Mouse (Mus musculus) 3134 (cell line): ENCODE data around the gene Pgd.
A peak's percentile ranks its signal among the peaks of the same experiment; 100 is the strongest.
"Not testable (repeated sequence)": the region's sequence is repeated elsewhere in the genome, so short reads cannot be mapped to it uniquely, and the experiment has no call there.

Experiments
- DNase-seq: peaks from one replicate; pipeline ENCODE4 v3.0.0-alpha.2; 2011; ENCODE audit warnings: low spot score; ENCODE audit not compliant: insufficient read length; ENCODE audit errors: extremely low read depth

The Pgd gene

DNA sequence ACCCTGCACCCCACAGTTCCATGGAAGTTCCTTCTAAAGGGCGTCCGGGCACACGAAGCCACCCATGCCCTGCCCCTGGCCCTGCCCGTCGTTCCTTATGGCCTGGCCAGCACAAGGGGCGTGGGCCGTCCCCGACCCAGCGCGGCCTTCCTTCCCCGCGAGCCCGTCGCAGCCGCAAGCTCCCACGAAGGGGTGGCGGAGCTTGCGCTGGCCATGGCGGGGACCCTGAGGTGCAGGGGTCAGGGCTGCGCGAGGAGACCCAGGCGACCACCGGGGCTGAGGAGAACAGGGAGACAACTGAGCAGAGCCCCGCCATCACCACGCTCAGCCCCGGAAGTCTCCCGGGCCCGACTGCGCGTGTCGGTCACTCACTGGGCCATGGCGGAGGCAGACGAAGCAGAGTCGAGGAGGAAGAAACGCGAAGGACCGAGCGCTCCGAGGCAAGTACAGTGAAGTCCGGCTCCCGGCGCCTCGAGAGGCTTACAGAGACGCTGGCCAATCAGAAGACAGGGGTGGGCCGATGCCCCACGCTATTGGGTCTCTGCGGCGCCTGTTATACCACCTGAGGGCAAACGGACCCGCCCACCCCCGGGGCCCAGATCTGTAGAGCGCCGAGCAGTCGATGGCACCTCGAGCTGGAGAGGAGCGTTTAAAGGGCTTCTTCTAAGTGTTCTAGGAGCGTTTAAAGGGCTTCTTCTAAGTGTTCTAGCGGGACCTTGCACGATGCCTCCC is at the start of gene Pgd:
TSS of gene Pgd (minus strand) at position 557 of the 732 bp plus-strand sequence.
- DNase-seq, result peak; percentile 96

DNA sequence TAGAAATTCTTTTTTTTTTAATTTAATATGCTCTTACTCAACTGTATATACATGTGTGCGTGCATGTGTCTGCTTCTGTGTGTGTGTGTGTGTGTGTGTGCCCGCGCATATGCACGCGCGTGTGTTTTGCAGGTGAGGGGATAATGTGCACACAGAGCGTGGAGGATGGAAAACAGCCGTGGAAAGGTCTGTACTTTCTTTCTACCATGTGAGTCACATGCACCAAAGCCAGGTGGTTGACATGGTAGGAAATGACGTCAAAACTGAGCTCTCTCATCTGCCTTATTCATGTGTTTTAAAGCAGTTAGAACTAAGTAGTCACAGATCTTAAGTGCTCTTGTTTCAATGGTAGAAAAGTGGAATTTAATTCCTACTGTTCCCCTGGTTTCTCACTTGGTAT is 49.4 kb upstream of the Pgd start:
- no peak for DNase-seq

DNA sequence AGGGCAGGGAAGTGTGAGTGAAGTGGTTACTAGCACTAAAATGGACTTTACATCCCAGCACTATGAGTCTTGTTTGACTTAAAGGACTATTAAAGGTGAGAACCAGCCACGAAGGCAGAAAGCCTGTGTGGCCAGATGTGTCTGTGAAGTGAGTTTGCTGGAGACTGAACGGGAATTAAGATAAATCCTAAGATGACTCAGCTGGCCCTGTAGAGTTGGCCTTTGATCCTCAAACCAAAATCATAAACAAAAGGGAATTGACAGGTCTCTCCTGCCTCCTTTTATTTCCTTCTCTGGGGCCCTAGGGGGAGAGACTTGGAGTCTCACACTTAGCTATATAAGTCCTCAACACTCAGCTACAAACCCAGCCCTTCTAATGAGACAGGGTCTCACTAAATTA is 48.8 kb upstream of the Pgd start:
- DNase-seq, result no peak

DNA sequence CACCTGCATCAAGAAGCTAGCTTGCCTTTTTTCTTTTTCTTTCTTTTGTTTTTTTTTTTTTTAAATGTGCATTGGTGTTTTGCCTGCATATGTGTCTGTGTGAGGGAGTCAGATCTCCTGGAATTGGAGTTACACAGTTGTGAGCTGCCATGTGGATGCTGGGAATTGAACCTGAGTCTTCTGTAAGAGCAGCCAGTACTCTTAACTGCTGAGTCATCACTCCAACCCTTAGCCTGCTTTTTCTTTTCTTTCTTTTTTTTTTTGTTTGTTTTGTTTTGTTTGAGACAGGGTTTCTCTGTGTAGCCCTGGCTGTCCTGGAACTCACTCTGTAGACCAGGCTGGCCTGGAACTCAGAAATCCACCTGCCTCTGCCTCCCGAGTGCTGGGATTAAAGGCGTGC is 47.9 kb upstream of the Pgd start:
- not testable (repeated sequence) for DNase-seq

DNA sequence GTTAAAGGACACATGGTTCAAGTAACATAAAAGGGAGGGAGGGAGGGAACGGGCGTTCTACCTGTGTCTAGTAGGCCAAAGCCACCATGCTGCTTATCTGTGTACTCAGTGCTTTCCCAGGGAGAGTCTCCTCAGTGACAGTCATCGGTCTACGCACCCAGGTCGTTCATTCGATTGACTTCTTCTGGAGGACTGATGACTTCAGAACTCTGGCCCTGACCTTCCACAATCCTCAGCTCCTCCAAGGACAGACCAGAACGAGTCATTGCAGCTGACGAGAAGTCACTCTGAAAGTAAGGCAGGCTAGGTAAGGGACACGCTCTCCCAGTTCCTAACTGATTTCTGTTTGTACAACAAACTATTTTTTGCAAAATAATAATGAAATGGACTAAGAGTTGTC is 46.9 kb upstream of the Pgd start:
- DNase-seq, result no peak

DNA sequence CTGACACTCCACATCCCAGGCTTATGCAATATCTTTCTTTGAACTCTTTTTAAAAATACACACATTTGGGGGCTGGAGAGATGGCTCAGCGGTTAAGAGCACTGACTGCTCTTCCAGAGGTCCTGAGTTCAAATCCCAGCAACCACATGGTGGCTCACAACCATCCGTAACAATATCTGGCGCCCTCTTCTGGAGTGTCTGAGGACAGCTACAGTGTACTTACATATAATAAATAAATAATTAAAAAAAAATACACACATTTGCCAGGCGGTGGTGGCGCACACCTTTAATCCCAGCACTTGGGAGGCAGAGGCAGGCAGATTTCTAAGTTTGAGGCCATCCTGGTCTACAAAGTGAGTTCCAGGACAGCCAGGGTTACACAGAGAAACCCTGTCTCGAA is 44.9 kb upstream of the Pgd start:
- not testable (repeated sequence) for DNase-seq

DNA sequence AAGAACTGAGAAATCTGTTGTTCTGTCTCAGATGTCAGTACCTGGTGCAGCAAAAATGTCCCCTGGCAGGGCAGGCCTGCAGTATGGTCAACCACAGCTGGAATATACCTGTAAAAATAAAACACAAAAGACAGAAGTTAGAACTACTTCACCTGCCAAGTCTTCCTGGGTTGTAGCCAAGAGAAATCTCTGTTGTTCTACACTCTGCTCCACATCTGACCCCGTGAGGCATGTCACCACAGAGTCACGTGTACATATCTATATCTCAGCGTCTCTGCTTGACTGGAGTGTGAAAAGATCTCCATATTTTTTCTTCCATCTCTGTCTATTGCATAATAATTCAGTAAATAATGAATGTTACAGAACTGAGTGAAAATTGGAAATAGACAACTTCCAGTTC is 35.9 kb upstream of the Pgd start:
- no peak for DNase-seq

DNA sequence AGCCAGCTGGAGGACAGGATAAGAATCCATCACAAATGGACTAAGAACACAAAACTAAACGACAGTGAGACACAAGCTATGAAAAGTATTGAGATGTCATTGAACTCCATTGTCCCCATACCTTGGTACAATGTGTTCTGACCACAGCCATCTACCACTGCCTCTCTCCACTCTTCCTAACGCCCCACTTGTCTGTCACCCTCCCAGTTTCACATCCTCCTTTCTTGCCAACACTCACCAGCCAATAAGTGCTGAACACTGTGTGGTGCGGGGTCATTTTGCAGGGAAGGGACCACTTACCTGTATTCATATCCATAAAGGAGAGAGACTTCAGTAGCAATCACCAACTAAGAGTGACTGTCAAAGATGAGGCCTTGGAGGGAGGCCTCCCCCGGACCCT is 34.5 kb upstream of the Pgd start:
- no peak for DNase-seq

DNA sequence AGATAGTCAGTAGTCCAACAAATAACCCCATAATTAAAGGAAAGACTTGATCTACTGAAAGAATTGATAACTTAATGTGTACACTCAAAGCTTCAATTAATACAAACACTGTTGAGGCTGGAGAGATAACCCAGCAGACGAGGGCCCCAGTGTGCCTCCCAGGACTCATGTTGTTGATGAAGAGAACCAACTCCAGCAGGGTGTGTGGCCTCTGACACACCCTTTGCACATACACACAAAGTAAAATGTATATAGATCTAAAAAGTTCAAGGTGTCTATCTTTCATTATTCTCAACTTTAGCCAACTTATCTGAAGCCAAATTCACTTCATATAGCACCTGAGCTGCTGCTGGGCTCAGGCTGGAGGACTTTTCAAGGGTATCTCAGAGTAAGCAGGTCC is 30.6 kb upstream of the Pgd start:
- no peak for DNase-seq

DNA sequence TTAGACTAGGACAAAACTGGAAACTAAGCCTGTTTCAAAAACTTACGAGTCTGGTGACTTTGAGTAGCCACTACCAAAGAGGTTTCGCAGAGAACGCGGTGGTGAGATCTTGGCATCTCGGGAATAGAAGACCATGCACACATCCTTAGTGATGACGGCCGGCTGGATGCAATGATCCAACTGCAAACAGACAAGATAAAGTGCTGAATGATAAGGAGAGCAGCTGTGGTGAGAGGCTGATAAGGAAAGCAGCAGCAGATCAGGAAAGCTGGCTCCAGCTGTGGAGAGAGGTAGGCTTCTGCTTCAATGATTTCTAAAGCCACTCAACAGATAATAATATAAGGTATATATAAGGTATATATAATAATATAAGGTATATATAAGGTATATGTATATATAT is 24.5 kb upstream of the Pgd start:
- DNase-seq, result no peak

DNA sequence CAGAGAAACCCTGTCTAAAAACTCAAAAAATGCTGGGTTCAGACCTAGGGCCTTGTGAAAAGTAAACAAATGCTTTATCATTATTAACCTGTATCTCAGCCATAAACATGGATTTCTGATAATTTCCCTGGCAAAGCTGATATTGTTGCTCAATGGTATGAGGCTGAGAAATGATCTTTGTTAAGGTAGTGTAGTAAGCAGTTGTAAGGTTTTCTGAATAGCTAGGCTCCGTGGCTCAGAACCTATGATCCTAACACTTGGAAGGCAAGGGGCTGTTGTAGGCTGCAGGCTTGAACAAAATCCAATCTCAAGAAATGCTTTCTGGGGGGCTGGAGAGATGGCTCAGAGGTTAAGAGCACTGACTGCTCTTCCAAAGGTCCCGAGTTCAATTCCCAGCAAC is 22.0 kb upstream of the Pgd start:
- no peak for DNase-seq

DNA sequence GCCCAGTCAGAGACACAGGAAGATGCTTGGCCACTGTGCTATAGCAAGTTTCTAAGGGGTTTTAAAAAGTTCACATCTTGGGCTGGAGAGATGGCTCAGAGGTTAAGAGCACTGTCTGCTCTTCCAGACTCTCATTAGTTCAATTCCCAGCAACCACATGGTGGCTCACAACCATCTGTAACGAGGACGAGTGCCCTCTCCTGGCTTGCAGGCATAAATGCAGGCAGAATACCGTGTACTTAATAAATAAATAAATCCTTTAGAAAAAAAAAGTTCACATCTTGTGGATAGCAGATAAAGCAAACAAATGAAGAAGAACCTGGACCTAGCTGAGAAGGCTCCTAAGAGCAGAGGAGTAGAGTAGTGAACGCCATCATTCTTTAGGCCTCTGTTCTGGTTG is 16.2 kb upstream of the Pgd start:
- DNase-seq, result no peak

DNA sequence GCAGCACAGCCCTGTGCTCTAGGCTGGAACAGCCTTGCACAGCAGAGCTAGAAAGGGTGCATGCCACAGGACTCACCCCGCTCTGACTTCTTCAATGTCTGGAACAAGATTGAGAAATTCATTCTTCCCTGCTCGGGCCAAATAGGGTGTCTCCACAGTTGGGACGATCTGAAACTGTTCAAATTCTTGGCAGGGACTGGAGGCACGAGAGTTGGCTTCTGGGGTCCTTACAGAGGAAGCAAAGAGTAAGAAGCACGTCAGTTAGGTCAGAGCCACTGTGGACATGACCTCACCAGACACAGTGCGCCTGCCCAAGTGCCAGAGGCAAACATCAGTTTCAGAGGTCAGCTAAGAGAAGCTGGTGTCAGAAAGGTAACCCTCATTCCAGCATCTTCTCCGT is 15.6 kb upstream of the Pgd start:
- DNase-seq, result no peak

DNA sequence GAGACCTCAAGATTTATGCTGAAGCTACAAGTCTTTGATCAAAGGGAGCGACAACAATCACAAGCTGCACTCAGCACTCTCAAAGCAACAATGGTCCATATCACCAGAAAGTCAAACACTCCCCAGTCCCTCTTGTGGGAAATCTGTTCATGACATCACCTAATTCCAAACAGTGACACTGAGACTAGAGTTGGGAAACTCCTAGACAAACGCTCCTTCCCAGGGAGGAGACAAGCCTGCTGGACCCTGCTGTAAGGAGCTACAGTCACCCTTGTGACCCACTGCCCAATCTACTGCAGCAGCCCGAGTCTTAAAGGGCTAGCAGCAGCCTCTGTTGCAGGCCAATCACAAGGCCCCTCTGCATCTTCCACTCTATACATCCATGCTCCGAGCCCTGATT is 13.0 kb upstream of the Pgd start:
- no peak for DNase-seq

DNA sequence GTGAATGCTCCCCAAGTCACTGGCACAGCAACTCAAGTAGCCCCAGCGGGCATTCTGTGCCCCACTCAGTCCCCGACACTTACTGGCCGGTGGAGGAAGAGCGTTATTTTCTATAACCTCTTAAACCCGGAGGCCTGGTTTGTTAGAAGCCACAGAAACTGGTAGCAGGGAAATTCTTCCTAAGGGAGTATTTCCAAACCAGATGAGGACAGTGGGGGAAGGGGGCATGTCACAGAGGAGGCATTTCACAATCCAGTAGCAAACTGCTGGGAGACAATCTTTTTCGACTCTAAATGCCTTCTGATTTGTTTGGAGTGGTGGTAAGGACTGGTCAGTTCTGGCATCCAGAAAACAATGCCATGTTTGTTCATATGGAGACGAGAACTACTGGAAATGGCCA is 12.6 kb upstream of the Pgd start:
- DNase-seq, result no peak

DNA sequence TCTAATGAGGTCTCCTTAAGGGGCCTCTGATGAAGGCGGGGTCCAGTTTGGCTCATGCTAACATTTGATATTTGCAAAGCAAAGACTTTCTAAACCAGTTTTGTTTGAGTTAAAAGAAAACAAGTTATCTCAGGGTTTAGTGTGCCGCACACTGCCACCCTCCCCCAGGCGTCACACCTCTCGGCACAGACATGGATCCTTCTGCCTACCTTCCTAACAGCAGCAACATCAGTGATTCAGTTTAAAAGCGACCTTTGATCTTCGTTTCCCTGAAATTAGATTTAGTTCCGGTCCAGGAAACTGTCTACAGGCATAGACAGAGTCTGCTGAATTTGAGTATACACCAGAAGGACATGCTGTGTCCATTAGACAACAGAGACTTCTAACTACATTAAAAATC is 11.8 kb upstream of the Pgd start:
- DNase-seq, result no peak

DNA sequence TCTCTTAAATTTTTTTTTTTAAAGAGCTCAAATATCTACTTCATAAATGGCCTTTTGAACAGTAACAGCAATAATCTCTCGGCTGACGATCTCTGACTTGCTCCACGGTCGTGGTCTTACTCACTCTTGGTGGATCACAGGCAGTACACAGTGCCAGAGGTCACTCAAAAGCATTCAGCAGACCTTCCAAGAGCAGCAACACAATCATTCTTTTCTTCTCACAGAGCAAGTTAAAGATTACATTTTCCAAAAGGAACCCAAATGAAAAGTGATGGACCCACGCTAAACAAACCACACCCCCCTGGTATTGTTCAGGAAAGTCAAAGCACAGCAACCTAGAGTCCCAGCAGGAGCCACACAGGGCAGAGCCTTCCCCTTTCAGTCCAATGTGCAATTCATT is 10.5 kb upstream of the Pgd start:
- no peak for DNase-seq

DNA sequence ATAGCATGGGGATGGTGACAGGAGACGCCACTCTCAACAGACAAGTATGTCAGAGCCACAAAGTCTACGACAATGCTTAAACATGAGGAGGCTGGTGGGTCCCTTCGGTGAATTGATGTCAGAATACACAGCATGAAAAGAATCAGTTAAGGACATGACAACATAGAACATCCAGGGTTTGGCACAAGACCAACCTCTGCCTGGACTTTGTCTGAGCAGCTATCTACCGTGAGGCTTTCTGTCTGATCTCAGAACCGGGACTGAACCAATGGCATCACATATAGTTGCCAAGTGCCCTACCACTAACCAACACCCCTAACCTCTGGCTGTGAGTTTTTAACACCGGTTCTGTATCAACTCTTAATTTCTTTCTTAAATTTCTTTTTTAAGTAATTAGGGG is 10.1 kb upstream of the Pgd start:
- DNase-seq, result no peak

DNA sequence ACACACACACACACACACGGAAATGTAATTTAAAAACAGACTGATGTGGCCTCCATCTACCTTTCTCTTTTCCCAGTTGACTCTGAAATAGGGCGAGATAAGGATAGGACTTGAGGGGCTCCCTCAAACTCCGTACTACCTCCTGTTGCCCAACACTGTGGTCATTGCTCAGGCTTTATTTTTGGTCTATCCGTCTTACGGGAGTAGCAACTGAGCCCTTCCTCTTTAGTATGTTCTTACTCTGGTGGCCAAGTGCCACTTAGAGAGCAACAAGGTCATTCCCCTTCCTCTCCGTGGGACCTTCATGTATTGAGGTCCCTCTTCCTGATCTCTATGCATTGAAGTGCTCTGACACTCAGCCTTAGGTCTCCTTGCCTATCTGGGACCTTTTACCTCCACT is 7.1 kb upstream of the Pgd start:
- DNase-seq, result no peak

DNA sequence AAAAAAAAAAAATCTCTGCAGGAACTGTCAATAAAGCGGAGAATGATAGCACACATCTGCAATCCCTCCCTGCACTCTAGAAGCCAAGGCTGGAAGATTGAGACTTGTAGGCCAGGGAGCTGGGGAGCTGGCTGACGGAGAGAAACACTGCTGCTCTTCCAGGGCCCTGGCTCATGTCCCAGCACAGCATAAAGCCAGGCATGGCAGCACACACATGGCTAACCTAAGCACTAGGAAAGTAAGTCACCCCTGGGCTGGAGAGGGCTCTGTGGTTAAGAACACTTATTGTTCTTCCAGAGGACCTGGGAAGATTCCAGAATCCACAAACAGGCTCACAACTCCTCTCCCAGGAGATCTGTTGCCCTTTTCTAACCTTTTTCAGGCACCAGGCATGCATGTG is 6.1 kb upstream of the Pgd start:
- DNase-seq, result peak; percentile 61

DNA sequence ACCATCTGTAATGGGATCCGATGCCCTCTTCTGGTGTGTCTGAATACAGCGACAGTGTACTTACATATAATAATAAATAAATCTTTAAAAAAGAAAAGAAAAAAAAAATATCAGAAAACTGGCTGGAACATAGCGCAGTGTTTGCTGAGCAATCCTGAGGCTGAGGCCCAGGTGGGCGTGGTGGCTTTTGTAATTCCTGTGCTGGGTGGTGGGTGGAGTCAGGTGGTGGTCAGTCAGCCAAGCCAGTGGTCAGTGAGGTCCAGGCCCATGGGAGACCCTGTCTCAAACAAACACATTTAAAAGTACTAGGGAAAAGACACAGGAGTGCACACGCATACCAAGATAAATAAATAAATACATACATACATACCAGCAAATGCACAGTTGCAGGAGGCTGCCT is 5.5 kb upstream of the Pgd start:
- DNase-seq, result peak; percentile 48

DNA sequence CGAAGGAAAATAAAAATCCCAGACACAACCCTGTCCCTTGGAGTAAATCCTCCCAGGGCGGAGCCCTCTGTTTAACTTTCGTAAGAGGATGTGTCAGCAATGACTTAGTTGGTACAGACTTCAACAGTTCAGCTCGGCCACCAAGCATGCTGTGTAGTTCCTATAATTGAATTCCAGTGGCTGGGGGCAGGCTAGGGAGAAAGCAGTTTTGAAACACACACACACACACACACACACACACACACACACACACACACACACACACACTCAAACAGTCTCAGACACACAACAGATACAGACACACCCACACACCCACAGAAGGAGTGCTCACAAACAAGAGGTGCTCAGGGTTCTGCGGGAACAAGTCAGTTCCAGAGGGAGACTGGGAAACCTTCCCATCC is 5.0 kb upstream of the Pgd start:
- peak; percentile 68 for DNase-seq

DNA sequence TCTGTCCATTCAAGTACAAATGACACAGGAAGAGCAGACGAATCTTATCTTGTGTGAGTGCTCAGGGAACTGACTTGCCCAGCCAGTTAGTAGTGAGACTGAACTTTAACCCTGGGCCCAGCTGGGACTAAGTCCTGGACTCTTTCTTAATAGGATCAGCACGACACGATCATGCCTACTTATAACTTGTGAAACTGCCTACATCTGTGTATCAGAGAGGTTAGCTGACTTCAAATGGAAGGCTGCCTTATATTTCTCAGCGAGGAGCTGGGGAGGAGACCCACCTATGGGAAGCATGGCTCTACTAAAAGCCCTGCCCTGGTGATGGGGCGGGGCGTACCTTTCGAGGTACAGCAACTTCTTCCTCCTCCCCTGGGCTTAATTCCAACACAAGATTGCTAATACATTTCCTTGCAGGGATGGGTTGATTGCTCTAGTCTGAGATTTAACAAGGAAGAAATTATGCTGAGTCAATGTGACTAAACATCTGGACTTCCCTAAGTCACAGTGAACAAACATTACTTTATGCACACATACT is 3.9 kb upstream of the Pgd start:
- DNase-seq, result peak; percentile 76
